Mouse (Mus musculus) layer of hippocampus, adult 9-11 months (tissue): ENCODE measurements around the gene Pou6f1.
"Not testable (repeated sequence)": the region's sequence is repeated elsewhere in the genome, so short reads cannot be mapped to it uniquely, and the experiment has no call there.

Source experiments
- DNase-seq: peaks from one replicate; pipeline ENCODE4 v3.0.0; 2022

Pou6f1 gene

DNA sequence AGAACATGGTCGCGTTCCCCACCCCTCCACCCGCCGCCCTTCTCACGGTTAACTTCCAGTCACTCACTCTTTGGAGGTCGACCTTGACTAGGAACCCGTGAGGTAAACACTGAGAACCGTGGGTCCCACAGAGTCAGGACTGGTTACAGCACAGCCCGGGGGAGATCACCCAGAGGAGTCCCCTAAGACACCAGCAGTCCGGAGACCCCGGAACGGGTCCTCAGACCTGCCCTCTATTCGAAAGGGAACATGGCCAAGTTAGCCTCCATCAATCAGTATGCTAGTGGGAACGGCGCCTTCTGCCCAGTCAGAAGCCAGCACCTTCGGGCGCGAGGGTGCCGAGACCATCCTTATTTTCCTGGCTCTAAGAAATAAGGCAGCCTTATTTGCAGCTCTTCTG lies 16.4 kb upstream of the Pou6f1 start:
- no peak for DNase-seq

DNA sequence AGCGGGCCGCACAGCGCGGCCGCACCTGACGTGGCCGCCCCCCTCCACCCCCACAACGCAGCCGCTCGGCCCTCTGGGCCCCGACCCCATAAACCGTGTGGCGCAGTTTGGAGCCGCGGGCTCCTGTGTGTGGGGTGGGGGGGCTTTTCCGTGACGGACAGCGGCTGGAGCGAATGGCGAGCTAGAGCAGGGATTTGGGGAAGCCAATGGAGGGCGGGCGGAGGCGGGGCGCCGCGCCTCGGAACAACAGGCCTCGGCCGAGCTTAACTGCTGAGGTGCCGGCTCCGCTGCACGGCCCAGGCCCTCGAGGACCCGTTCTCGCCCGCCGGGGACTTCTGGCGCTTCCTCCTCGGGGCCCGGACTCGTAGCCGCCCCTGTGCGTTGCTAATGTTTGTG lies 16.0 kb upstream of the Pou6f1 start:
- DNase-seq, result peak; percentile 90

DNA sequence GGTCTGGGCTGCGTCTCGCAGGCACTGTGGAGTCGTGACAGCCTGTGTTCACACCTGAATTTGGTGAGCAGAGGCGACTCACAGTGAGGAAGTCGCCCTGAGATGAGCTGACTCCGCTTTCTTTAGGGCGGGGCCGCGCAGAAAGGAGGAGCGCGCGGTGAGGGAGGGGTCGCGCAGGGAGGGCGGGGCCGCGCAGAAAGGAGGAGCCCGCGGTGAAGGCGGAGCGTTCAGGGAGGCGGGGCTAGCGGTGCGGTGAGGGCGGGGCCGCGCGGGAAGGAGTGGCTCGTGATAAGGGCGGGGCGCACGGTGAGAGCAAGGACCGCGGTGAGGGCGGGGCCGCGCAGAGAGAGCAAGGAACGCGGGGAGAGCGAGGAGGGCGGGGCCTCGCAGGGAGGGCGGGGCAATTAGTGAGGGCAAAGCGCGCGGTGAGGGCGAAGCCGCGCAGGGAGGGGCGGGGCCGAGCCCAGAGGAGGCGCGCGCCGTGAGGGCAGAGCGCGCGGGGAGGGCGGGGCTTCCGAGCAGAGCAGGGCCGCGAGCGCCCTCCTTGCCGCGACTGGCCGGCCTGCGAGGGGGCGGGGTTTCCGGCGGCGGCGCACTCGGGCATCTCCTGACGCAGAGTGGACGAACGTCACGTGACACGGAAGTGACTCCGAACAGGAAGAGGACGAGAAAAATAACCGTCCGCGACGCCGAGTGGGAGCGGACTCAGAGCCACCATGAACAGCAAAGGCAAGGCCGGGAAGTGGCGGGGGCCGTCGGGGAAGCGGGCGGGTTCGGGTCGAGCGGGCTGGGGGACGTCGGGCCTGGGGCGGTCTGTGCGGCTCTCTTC lies 15.4 kb upstream of the Pou6f1 start, which contains the start of gene Dazap2:
Gene Dazap2, plus strand, starts transcription at position 354 of the 829 bp plus-strand sequence.
- peak; percentile 98 for DNase-seq

DNA sequence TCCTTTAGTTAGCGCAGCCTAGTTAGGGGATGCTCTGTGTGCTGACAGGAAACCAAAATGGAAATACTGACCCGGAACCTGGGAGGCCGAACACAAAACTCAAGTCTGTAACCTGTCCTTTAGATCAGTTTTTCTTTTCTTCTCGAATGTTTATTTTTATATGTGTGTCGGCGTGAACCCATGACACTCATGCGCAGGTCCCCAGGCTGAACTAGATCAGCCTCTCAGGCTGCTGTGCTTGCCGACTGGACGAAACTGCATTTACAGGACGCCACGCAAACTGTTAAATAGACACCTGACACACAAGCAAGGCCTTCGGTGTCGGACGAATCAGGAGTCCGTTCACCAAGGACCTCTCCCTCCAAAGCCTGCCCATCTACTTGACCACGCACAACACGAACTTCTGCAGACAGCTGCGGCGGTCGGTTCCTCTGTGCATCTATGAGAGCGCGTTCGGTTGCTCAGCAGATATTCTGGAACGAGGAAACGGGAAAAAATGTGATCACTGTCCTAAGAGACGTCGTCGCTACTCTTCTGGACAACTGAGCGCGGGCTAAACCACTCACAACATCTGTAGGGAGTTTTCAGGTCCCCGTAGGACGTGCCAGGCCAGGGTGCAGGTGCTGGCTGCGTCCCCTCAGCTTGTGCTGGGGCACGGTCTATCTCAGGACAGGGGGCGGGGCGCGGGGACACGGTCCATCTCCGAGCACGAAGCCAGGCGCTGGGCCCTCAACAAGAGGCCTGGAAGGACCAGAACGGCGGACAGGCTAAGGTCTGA lies 14.6 kb upstream of the Pou6f1 start:
- no peak for DNase-seq

DNA sequence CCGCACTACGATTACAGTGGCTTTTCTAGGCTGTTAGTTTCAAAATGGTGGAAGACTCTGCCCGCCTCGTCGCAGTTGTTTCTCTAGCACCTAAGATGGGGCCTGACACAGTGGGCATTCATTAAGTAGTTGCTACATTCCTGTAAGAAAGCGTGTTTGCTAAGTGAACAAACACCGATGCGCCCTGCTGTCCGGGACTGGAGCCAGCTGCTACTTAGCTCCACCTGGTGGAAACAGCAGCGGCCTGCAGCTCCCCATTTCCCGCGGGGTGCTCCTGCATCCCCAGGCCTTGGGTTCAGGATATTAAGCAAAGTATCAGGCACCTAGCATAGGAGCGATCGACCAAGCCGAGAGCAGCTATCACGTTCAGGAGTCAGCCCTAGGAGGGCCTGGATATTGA lies 13.8 kb upstream of the Pou6f1 start:
- DNase-seq, result peak; percentile 66

DNA sequence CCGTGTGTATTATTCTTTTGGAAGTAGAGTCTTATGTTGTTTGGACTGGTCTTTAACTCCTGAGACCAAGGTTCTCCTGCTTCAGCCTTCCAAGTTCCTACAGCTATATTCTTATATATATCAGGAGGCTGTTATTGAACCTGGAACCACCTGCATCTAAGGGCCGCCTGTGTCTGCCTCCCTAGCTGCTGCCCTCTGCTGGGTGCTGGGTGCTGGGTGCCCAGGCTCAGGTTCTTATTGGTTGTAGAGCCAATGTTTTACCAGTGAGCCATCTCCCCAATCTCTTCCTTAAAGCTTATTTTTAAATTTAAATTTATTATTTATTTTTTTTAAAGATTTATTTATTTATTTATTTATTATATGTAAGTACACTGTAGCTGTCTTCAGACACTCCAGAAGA lies 12.6 kb upstream of the Pou6f1 start:
- no peak for DNase-seq

DNA sequence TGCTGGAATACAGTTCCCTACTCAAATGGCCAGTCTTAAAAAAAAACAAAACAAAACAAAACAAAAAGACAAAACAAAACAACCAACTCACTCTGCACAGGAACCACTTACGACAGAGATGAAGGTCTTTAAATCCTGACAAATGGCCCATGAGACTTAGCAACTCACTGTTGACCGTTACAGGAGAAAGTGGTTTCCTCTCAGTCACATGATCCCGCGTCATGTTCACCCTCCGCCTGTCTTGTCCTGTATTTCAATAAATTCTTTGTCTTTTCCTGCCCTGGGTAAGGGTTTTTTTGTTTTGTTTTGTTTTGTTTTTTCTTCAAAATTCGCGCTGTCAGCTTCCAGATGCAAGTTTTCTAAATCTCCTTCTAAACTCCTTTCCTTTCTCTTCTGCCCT lies 12.2 kb upstream of the Pou6f1 start:
- DNase-seq, result no peak

DNA sequence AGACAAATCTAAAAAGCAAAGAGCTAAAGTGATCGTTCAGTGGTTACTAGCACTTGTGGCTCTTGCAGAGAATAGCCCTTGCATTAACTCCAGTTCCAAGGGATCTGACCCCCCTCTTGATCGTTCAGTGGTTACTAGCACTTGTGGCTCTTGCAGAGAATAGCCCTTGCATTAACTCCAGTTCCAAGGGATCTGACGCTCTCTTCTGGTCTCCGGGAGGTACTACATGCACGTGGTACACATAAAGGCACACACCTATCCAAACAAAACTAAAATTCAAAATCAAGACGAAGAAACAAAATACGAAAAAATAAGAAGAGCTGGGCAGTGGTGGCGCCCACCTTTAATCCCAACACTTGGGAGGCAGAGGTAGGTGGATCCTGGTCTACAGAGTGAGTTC lies 6.9 kb upstream of the Pou6f1 start:
- DNase-seq, result not testable (repeated sequence)

DNA sequence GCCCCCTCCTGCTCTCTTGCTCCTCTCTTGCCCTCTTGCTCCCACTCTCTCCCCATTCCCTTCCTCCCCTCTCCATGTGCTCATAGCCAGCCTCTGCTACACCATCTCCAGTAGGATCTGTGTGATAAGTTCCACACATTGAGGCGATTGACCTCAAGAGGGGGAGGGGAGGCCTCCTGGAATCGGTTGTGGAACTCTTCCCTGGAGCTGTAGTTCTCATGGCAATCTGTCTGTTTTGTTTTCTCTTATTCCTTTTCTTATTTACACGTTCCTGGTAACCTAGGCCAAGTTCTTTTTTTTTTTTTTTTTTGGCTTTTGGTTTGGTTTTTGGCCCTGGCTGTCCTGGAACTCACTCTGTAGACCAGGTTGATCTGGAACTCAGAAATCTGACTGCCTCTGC lies 1.9 kb upstream of the Pou6f1 start:
- DNase-seq, result no peak

DNA sequence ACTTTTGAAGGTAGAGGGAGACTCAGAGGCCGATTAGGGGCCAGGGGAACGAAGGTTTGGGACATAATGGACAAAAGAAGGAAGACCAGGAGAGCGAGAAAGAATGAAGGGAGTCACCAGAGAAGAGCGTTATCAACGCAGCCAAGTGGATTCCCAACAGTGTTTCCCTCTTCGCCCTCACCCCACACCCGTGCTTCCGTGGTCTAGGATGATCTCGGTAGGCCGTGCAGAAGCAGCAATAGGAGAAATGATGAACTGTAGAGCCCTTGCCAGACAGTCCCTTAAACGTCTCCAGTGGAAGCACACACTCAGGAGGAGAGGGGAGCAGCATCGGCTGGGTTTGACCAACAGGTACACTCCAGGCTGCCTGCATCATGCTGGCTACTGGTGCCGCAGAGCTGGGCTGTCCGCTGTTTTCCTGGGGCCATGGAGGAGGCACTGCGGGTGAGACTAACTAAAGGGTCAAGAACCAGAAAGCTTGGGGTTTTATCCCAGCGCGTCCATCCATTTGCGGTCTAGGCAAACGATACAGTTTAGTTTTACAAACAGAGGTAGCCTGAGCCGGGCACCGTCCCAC lies 1.0 kb upstream of the Pou6f1 start:
- no peak for DNase-seq

DNA sequence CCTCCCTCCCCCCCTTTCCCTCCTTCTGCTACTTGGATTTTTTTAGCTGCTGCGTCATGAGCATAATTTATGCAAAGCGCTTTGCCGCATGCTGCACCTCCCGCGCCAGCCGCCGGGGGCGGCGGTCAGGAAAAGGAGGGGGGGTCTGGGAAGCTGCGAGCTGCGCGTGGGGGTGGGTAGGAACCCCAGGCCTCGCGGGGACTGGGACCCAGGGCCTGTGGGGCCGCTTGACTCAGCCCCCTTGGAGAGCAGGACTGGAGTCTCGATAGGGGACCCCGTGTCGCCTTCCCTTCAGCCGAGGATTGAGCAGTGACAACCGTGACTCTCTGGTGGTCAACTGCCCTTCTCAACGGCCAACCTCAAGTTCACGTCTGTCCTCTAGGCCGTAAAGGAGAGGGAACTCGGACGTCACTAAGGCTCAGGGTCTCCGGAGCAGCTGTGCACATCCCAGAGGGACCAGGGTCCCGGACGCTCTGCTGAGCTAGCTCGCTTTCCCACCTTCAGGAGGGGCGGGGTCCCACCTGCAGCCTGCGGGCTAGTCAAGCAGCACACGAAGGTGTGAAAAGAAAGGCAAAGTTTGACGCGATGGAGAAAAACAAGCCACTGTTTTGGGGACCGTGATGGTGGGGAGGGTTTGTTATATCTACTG lies 387 bp upstream of the Pou6f1 start:
- peak; percentile 67 for DNase-seq

DNA sequence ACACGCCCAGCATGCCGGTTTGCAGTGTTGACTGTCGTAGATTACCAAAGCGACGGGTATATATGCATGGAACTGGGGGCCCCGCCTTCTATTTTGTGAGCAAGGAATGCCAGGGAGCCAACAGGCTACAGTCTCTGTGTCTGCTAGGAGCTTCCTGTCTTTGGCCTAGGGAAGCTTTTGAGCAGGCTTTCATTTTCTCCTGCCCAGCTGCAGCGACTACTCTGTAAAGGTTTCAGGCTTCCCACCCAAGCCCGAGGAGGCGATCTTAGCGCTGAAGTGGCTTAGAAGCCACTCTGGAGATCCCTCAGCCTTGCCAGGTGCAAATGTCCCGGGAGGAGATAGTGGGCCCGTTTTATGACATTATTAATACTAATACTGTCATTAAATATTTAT lies 905 bp downstream of the Pou6f1 start:
- peak; percentile 29 for DNase-seq

DNA sequence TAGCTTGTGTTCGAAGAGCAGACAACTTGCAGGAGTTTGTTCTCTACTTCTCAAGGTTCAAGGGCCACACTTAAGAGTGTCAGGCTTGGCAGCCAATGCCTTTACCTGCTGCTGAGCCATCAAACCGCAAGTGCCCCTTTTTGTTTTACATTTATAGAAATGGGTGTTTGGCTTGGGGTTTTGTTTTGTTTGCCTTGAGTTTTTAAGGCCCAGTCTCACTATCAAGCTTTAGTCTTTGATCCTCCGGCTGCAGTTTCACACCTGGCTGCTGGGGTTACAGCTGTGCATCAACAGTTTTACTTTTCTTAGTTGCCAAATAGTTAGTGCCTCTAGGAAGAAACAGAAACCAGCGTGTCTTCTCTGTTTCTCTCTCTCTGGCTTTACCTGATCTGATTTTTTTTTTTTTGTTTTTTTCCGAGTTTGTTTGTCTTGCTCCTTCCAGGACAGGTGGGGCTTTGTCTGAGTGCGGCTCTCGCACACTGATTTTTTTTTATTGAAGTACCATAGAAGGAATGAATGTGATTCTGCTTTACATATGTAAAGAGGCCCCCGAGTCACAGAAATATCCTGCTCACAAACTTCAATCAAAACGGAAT lies 1.4 kb downstream of the Pou6f1 start:
- no peak for DNase-seq

DNA sequence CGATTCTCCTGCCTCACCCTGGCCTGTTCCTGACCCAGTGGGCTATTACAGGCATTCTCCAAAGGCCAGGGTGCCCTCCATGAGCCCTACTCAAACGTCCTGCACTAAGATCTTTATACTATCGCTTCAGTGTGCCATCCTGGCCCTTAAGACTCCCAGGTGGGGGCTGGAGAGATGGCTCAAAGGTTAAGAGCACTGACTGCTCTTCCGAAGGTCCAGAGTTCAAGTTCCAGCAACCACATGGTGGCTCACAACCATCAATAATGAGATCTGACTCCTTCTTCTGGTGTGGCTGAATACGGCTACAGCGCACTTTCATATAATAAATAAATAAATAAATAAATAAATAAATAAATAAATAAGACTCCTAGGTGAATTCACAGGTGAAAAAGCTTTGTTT lies 7.0 kb downstream of the Pou6f1 start:
- DNase-seq, result no peak

DNA sequence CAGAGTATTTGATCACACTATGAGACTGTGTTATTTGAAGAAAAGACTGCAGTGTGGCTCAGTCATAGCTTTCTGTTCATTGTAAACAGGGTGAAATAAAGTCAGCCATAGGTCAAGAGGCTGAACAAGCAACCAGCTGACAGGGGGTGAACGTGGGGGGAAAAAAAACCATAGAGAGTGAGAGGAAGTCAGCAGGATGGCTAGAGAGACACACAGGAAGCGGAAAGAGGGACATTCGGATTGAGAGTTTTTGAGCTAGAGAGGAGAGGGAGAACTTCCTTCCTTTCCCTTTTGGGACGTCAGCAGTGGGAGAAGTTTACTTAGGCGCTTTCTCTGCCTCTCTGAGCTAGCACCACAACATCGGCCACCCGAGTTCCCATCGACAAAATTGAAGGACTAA lies 9.3 kb downstream of the Pou6f1 start:
- DNase-seq, result no peak

DNA sequence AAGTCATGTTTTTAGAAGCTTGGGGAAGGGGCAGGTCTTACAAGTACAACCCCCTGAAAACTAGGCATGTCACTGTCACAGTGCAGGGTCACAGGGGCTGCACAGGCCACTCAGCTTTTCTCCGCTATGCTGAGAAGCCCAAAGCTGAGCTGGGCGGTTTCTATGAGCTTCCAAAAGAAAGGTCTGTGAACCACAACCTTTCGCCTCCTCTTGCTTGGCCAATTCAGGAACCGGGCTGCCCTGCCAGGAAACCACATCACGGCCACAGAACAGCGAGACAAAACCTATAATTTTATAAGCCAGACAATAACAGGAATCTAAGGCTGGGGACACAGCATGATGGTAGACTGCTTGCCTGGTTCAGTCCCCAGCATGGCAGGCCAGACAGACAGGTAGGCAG lies 11.5 kb downstream of the Pou6f1 start:
- no peak for DNase-seq

DNA sequence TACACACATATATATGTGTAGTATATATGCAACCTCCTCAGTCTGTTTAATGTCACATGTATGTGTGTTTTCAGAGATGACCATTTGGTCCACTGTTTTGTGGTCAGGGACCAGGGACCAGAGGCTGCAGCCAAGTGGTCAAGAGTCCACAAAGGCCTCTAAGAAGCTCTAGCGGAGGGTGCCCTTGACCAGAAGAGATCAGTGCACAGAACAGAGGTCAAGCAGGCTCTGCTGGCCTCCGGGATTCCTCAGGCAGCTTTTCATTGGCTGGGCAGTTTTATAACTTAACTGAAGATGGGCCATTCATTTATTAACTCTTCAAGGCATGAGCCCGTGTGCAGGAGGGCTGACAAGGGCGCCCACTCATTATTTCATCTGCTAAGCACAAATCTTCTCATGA lies 12.6 kb downstream of the Pou6f1 start:
- no peak for DNase-seq

DNA sequence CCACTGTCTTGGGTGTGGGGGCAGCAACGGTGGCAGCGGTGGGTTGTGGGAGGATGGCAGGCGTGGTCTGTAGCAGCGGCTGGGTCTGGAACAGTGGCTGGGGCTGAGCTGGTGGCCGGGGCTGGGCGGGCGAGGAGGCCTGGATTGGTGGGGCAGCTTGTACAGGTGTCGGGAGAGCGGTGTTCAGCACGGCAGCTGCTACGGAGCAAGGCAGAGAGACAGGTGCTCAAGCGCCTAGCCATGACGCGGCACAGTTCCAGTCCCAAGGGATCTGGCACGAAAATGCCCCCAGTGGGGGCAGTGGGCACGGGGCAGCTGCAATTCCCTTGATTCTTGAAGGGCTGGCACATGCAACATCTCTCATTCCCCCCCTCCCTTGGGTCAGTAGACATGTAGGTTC lies 13.9 kb downstream of the Pou6f1 start:
- DNase-seq, result no peak

DNA sequence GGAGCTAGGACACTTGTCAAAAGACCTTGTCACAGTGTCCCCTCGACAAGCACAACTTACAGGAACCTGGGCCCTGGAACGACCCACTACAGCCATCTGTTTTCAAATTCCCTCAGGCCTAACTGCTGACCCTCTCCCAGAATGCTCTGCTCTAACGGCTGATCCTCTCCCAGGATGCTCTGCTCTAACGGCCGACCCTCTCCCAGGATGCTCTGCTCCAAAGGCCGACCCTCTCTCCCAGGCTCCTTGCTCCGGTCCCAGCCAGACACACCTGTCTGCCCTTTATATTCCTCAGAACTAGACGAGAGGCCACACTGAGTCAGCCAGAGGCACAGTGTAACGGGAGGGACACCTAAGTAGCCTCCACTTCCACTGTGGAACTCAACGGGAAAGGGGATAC lies 19.7 kb downstream of the Pou6f1 start:
- no peak for DNase-seq

DNA sequence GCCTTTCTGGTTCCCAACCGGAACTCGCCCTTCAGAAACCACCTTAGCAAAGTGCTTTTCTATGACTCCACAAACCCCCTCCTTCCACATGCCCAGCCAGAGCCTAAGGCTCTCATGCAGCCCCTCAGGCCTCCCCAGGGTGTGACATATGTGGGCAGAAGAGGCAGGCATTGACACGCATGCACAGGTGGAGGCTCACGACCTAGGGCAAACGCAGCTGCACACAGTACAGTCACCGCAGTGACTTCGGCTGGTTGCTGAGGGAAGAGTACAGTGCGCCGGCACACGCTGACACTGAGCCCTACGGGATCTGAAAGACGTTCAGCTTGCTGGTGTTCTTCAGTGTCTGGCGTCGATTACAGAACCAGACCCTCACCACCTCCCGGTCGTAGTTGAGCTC lies 21.8 kb downstream of the Pou6f1 start:
- DNase-seq, result no peak

DNA sequence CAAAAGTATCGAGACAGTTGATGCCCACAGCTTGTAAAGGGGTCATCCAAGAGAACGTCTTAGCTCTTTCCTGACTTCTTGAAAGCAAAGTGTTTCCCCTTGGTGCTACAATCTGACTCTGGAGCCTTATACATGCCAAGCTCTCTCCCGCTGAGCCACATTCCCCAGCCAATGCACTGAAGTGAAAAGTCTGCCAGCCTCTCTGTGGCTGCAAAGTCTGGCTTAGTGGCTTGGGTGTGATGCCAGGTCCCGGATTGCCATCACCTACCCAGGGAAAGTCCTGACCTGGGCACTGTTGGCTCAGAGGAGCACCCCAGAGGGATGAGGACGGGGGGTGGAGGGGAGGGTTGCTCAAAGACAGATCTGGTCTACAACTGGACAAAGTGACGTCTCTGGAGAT lies 23.0 kb downstream of the Pou6f1 start:
- no peak for DNase-seq

DNA sequence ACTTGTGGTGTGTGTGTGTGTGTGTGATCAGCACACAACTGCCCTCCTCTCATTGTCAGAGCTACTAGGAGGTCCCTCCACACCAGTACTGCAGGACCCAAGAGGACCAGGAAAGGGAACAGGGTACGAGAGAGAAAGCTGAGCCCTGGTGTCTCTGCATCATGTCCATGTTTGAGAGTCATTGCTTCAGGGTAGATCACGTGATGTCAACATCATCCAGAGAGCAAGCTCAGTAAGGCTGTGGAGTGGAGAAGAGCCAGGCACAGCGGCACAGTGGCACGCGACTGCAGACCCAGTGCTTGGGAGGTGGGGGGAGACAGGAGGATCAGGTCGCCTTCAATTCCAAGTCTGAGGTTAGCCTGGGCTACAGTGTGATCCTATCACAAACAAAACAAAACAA lies 23.4 kb downstream of the Pou6f1 start:
- DNase-seq, result no peak

DNA sequence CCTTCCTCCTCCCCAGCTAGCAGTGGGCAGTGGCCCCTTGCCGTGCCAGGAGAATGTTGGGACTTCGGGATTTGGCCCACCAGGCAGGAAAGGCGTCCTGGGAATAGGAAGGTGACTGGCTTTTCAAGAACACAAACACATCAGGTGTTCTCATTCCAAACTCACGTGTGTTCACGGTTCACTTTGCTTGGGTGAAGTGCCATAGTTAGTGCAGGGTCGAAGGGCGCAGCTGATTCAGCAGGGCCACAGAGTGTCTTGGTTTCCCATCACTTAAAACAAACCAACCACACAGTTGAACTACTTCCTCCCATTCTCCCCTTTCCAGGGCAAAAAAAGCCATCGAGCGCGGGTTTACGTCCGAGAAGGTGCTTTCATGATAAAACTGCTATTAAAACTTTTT lies 24.4 kb downstream of the Pou6f1 start:
- DNase-seq, result no peak
